Mouse (Mus musculus) kidney, embryonic 15.5 days (tissue): ENCODE measurements around the gene Mapk1ip1l. TPM values are rescaled to one million over a fixed set of nuclear protein-coding genes. Genes with fewer than 3 reads are reported as not detected.

Experiments
- ATAC-seq: fragments of 200-750 bp; cut with Nextera tagmentation; replicated peaks from 2 replicates; pipeline ENCODE4 v1.8.0; 2017; ENCODE audit warnings: moderate TSS enrichment; ENCODE audit not compliant: low FRiP score
- H3K27ac ChIP-seq: fragments of 300-500 bp; sonication (generic); 2 replicates; pipeline ENCODE4 v1.5.1; 2015; ENCODE audit warnings: mild to moderate bottlenecking, inconsistent platforms
- H3K27me3 ChIP-seq: fragments of 300-500 bp; sonication (generic); 2 replicates; pipeline ENCODE4 v1.6.1; 2015; ENCODE audit warnings: inconsistent platforms
- H3K36me3 ChIP-seq: fragments of 300-500 bp; sonication (generic); 2 replicates; pipeline ENCODE4 v1.6.1; 2015; ENCODE audit warnings: inconsistent platforms
- H3K4me1 ChIP-seq: fragments of 300-500 bp; sonication (generic); 2 replicates; pipeline ENCODE4 v1.6.1; 2015; ENCODE audit warnings: inconsistent platforms
- H3K4me2 ChIP-seq: fragments of 300-500 bp; sonication (generic); 2 replicates; pipeline ENCODE4 v1.6.1; 2015; ENCODE audit warnings: moderate library complexity, mild to moderate bottlenecking, inconsistent platforms
- H3K4me3 ChIP-seq: fragments of 300-500 bp; sonication (generic); replicated peaks from 2 replicates; pipeline ENCODE4 v1.5.1; 2015; ENCODE audit warnings: mild to moderate bottlenecking, inconsistent platforms
- H3K9ac ChIP-seq: fragments of 300-500 bp; sonication (generic); 2 replicates; pipeline ENCODE4 v1.6.1; 2015; ENCODE audit warnings: mild to moderate bottlenecking, inconsistent platforms
- H3K9me3 ChIP-seq: fragments of 300-500 bp; sonication (generic); replicated peaks from 2 replicates; pipeline ENCODE4 v1.6.1; 2016; ENCODE audit warnings: inconsistent platforms
- WGBS: fragments of 180-500 bp; shearing (Covaris S2); methylation state at CpG from one replicate; pipeline ENCODE4 v1.1.7; 2015; ENCODE audit warnings: mixed read lengths; 5-methylcytosine and 5-hydroxymethylcytosine counted together
- polyA plus RNA-seq: library from polyadenylated mRNA; unstranded; fragments of >200 nt; fragmentation: Nextera tagmentation; extraction: Ambion mirVana; gene quantifications from 2 replicates; pipeline ENCODE4 v1.2.1, GENCODE M21; 2015

Mapk1ip1l gene
- polyA plus RNA-seq, 1 experiment from 2014 or later = 77.1 TPM

GRCm38 (mm10) chr14:47367461-47367860 is 69.4 kb downstream of the Mapk1ip1l start, which contains the start of gene Lgals3:
TSS of gene Lgals3 (plus strand) at chr14:47367751.
- Histone ChIP-seq H3K36me3 (no peaks in the 10 kb centered on the region), H3K27me3 (0 out of 2 replicates have a peak, but pooled peaks cover under 1% of the 10 kb centered on the region), H3K9me3 (no peaks in the 10 kb centered on the region), H3K9ac (no peak within 1 kb of the TSS), H3K4me3 (no peak within 1 kb of the TSS), H3K4me1 (peaks cover 15% of the 10 kb centered on the region), H3K27ac (peak within 1 kb of the TSS; percentile 83), H3K4me2 (peak within 1 kb of the TSS; percentile 18; the same call in 1 of the 2 replicates)
- 63% methylated on average over 9 of the region's 9 CpGs for WGBS
- peak; percentile 85 for ATAC-seq

GRCm38 (mm10) chr14:47369741-47370140 is 71.7 kb downstream of the Mapk1ip1l start:
- Histone ChIP-seq H3K4me3 (no peak overlapping the region), H3K27me3 (peaks cover 23% of the 10 kb centered on the region), H3K36me3 (no peaks in the 10 kb centered on the region), H3K4me2 (no peak overlapping the region), H3K9me3 (no peaks in the 10 kb centered on the region), H3K27ac (no peak overlapping the region), H3K9ac (no peak overlapping the region), H3K4me1 (peaks cover 26% of the 10 kb centered on the region)
- ATAC-seq = no peak
- 91% methylated on average over 5 of the region's 5 CpGs for WGBS

- WGBS = 72% methylated on average over 3 of the region's 3 CpGs
- ATAC-seq = no peak
- no peaks in the 10 kb centered on the region for H3K9me3 ChIP-seq
These were observed 72.7 kb downstream of the Mapk1ip1l start for GRCm38 (mm10) chr14:47370790-47371189.

DNA sequence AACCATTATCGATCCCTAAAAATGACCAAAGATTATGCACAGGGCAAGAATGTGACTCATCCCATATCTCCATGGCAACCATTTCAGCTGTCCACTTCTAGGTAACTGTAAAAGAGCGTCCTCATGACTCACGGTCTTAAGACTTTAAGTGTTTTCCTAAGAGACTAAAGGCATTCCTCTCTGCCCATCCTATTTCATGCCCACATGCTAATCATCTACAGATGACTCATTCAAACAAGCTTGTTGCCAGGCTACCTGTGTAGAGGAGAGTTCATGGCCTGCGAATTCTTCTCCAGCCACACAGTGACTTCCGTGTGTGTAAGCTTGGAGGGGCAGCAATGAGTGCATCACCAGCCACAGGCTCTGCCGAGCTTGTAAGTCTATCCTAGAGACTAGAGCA is 73.6 kb downstream of the Mapk1ip1l start:
- Histone ChIP-seq H3K9ac (no peak overlapping the region), H3K9me3 (no peaks in the 10 kb centered on the region), H3K27ac (0 out of 2 replicates have a peak overlapping the region, but pooled peaks have one; percentile 14), H3K36me3 (no peaks in the 10 kb centered on the region), H3K4me2 (no peak overlapping the region), H3K4me3 (no peak overlapping the region), H3K27me3 (peaks cover 30% of the 10 kb centered on the region), H3K4me1 (peaks cover 17% of the 10 kb centered on the region)
- WGBS = 73% methylated on average over 6 of the region's 6 CpGs
- peak; percentile 45; the same call in 1 of the 2 replicates for ATAC-seq

More at GRCm38 (mm10) chr14:47370790-47371189, 72.7 kb downstream of the Mapk1ip1l start:
- no peak overlapping the region for H3K4me3 ChIP-seq
- H3K27me3 ChIP-seq = peaks cover 30% of the 10 kb centered on the region
- no peak overlapping the region for H3K27ac ChIP-seq
- H3K36me3 ChIP-seq = no peaks in the 10 kb centered on the region
- peaks cover 17% of the 10 kb centered on the region for H3K4me1 ChIP-seq
- no peak overlapping the region for H3K4me2 ChIP-seq
- no peak overlapping the region for H3K9ac ChIP-seq

Other genes with a start within 250 kb of the Mapk1ip1l start
- 2.4 and 4.1 TPM in 2 replicates for gene Gch1, start 108.9 kb upstream of the Mapk1ip1l start, polyA plus RNA-seq
- 32.7 and 33.9 TPM in 2 replicates for gene Wdhd1, start 21.4 kb upstream of the Mapk1ip1l start, polyA plus RNA-seq
- gene Socs4, start 21.3 kb upstream of the Mapk1ip1l start, polyA plus RNA-seq = 3.7 and 3.8 TPM in 2 replicates
- gene Lgals3, start 69.5 kb downstream of the Mapk1ip1l start, polyA plus RNA-seq = 21.9 and 25.8 TPM in 2 replicates
- gene Dlgap5, start 120.1 kb downstream of the Mapk1ip1l start, polyA plus RNA-seq = 47.8 and 53.9 TPM in 2 replicates
- 20.6 and 23.7 TPM in 2 replicates for gene Fbxo34, start 152.2 kb downstream of the Mapk1ip1l start, polyA plus RNA-seq